Mouse (Mus musculus) midbrain, postnatal 0 days (tissue): ENCODE measurements at regions not wholly inside any gene's neighbourhood (a gene's known extent, or its start where the extent isn't known, plus 50 kb on each side); places are given as distances from the start of the nearest gene placed in this dataset.
"Not testable (repeated sequence)": the region's sequence is repeated elsewhere in the genome, so short reads cannot be mapped to it uniquely, and the experiment has no call there.

Source experiments
- ATAC-seq: fragments of 200-750 bp; cut with Nextera tagmentation; 2 replicates; pipeline ENCODE4 v1.8.0; 2017; ENCODE audit warnings: moderate number of reproducible peaks, mild to moderate bottlenecking, moderate TSS enrichment, moderate library complexity; ENCODE audit not compliant: low FRiP score
- DNase-seq: peaks from one replicate; pipeline ENCODE4 v3.0.0-alpha.2; 2015; ENCODE audit warnings: low spot score
- H3K27ac ChIP-seq: fragments of 300-500 bp; sonication (generic); 2 replicates; pipeline ENCODE4 v1.5.1; 2014; ENCODE audit warnings: low read depth, mild to moderate bottlenecking, low read length, mixed read lengths
- H3K27me3 ChIP-seq: fragments of 300-500 bp; sonication (generic); 2 replicates; pipeline ENCODE4 v1.6.1; 2014; ENCODE audit warnings: low read length, control low read depth, mixed read lengths; ENCODE audit not compliant: insufficient read depth
- H3K36me3 ChIP-seq: fragments of 300-500 bp; sonication (generic); 2 replicates; pipeline ENCODE4 v1.6.1; 2014; ENCODE audit warnings: low read length, control low read depth, mixed read lengths; ENCODE audit not compliant: insufficient read depth
- H3K4me1 ChIP-seq: fragments of 300-500 bp; sonication (generic); 2 replicates; pipeline ENCODE4 v1.6.1; 2014; ENCODE audit warnings: mild to moderate bottlenecking, control low read depth, antibody characterized with exemption, low read length, mixed read lengths; ENCODE audit not compliant: insufficient read depth
- H3K4me2 ChIP-seq: fragments of 300-500 bp; sonication (generic); 2 replicates; pipeline ENCODE4 v1.6.1; 2014; ENCODE audit warnings: low read depth, mild to moderate bottlenecking, low read length, mixed read lengths; ENCODE audit not compliant: poor library complexity, severe bottlenecking
- H3K4me3 ChIP-seq: fragments of 300-500 bp; sonication (generic); 2 replicates; pipeline ENCODE4 v1.5.1; 2014; ENCODE audit warnings: low read depth, mild to moderate bottlenecking, low read length, moderate library complexity
- H3K9ac ChIP-seq: fragments of 300-500 bp; sonication (generic); replicated peaks from 2 replicates; pipeline ENCODE4 v1.6.1; 2014; ENCODE audit warnings: mild to moderate bottlenecking, low read length, moderate library complexity, mixed read lengths; ENCODE audit not compliant: poor library complexity, severe bottlenecking
- H3K9me3 ChIP-seq: fragments of 300-500 bp; sonication (generic); 2 replicates; pipeline ENCODE4 v1.6.1; 2016; ENCODE audit warnings: low read length, control low read depth
- CTCF ChIP-seq: IDR thresholded peaks from 2 replicates; pipeline ENCODE4 v1.5.1; 2016; ENCODE audit warnings: antibody characterized with exemption, mild to moderate bottlenecking
- WGBS: fragments of 180-500 bp; shearing (Covaris S2); extraction: QIAGEN DNeasy Blood & Tissue Kit; methylation state at CpG from one replicate; pipeline ENCODE4 v1.1.7; 2014; 5-methylcytosine and 5-hydroxymethylcytosine counted together

GRCm38 (mm10) chr12:20844873-20845272 lies 145.4 kb upstream of the Asap2 start:
- not testable (repeated sequence) for H3K4me2 ChIP-seq, H3K27ac ChIP-seq, H3K36me3 ChIP-seq, H3K4me1 ChIP-seq, ATAC-seq, H3K9ac ChIP-seq, H3K27me3 ChIP-seq
- DNase-seq, result peak; percentile 32
- 48% methylated on average over 7 of the region's 7 CpGs for WGBS
- Histone ChIP-seq H3K4me3 (peak overlapping the region; percentile 9; the same call in 1 of the 2 replicates), H3K9me3 (peaks cover 16% of the 10 kb centered on the region; the same call in 1 of the 2 replicates)
- TF ChIP-seq CTCF, result peak; percentile 59

- no peak overlapping the region for H3K27ac ChIP-seq
- no peak for DNase-seq
- H3K9me3 ChIP-seq, result peaks cover 20% of the 10 kb centered on the region; the same call in 1 of the 2 replicates
- ATAC-seq, result no peak
- no peaks in the 10 kb centered on the region for H3K36me3 ChIP-seq
- H3K27me3 ChIP-seq, result no peaks in the 10 kb centered on the region
- no peaks in the 10 kb centered on the region for H3K4me1 ChIP-seq
- 55% methylated on average over 17 of the region's 17 CpGs for WGBS
- H3K9ac ChIP-seq, result no peak overlapping the region
- H3K4me2 ChIP-seq, result no peak overlapping the region
- no peak for TF ChIP-seq CTCF
- H3K4me3 ChIP-seq, result peak overlapping the region; percentile 9; the same call in 1 of the 2 replicates
Observed at GRCm38 (mm10) chr12:20845297-20845696, 145.0 kb upstream of the Asap2 start.

GRCm38 (mm10) chr12:20884104-20884503 lies 106.2 kb upstream of the Asap2 start:
- not testable (repeated sequence) for H3K4me3 ChIP-seq, H3K27ac ChIP-seq, H3K4me1 ChIP-seq, H3K27me3 ChIP-seq, H3K9ac ChIP-seq, DNase-seq, H3K9me3 ChIP-seq, H3K36me3 ChIP-seq, H3K4me2 ChIP-seq, ATAC-seq
- 79% methylated on average over 6 of the region's 6 CpGs for WGBS

DNA sequence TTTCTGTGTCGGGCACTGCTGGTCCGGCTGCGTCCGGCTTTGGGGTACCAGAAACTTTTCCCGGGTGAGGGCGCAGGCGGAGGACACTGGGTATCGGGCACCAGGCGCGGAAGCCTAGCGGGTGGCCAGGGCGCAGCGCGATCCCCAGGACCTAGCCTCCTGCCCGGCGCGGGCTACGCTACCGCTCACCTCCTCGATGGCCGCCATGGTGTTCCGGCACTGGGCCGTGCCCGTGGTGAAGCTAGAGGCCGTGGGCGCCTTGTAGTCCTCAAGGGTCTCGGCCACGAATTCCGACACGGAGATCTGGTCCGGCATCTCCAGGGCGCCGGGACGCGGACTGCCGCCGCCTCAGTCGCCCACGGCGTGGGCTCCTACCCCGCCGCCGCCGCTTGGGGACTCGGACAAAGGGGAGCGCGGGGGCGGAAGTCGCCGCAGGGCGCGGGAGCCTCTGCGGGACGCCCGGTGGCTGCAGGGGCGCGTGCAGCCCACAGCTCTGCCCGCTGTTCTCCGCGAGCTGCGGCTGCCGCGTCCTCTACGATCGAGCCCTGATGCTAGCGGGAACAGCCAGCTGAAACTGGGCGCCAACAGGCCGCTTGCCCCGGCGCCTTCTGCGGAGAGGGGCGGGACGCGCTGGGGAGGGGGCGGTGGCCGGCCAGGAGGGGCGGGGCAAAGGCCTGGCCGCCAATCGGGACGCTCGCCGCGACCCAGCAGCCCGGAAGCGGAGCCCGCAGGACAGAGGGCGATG lies 69.4 kb upstream of the Asap2 start:
- DNase-seq (peak; percentile 78), ATAC-seq (peak; percentile 99)
- not testable (repeated sequence) for H3K27me3 ChIP-seq, H3K9me3 ChIP-seq, H3K36me3 ChIP-seq, H3K4me1 ChIP-seq
- Histone ChIP-seq H3K27ac (peak overlapping the region; percentile 87), H3K4me3 (peak overlapping the region; percentile 64), H3K9ac (peak overlapping the region; percentile 83), H3K4me2 (peak overlapping the region; percentile 32)
- WGBS, result 1% methylated on average over 55 of the region's 87 CpGs

DNA sequence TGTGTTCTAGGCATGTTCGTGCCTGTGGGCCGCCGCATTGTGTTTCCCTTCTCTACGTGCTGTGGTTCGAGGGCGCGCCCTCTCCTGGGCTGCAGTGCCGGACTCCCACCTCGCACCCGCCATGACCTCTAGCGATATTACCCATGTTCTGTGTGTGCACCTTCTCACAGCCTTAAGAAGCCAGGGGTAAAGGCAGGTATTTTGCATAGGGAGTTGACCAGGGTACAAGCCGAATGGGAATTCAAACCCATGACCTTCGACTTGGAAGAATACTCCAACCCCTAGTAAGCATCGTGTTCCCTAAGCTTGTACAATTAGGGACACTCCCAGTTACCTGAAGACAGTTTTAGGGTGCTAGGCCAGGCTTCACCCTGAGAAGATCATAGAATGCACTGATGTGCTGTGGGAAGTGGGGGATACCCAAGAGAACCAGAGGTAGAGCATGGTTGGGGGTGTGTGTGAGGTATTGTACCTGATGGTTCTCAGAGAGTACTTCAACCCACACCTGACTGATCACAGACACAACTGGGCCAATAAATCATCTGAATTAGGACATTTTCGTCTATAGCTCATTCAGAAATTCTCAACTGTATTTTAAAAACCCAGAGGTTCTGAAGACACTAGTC lies 68.7 kb upstream of the Asap2 start:
- peak overlapping the region; percentile 87; the same call in 1 of the 2 replicates for H3K27ac ChIP-seq

DNA sequence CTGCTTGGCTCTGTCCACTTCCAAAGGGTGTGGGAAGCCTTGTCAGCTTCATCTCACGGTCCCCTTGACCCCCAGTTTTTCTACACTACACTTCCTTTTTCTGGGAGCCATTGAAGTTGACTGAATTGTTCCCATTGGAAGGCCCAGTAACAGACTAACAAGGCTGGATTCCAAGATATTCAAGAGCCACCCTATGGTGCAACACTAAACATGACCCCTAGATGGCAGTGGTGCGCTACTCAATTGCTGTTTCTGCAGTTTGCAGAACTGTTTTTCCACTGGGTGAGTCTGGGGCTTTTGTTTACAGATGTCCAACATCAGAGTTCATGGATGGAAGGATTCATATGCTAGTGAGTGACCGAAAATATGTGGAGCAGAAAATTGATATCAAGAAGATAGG lies 61.3 kb upstream of the Asap2 start:
- not testable (repeated sequence) for H3K4me3 ChIP-seq, H3K4me1 ChIP-seq, H3K9ac ChIP-seq, H3K36me3 ChIP-seq, H3K9me3 ChIP-seq, H3K27ac ChIP-seq, H3K27me3 ChIP-seq, H3K4me2 ChIP-seq, ATAC-seq
- peak; percentile 71 for TF ChIP-seq CTCF
- WGBS, result 35% methylated on average over 3 of the region's 3 CpGs
- peak; percentile 66 for DNase-seq

More for the DNA sequence above, 68.7 kb upstream of the Asap2 start:
- 18% methylated on average over 12 of the region's 15 CpGs for WGBS
- H3K4me2 ChIP-seq, result peak overlapping the region; percentile 32
- not testable (repeated sequence) for H3K36me3 ChIP-seq, ATAC-seq, H3K27me3 ChIP-seq, H3K4me1 ChIP-seq, H3K9me3 ChIP-seq
- peak overlapping the region; percentile 83; the same call in 1 of the 2 replicates for H3K9ac ChIP-seq
- TF ChIP-seq CTCF, result peak; percentile 25; the same call in 1 of the 2 replicates
- H3K4me3 ChIP-seq, result peak overlapping the region; percentile 64
- DNase-seq, result peak; percentile 0
